Mouse (Mus musculus): ENCODE data around the gene Adgrd1. TPM values are rescaled to one million over a fixed set of nuclear protein-coding genes. Genes with fewer than 3 reads are reported as not detected.

The Adgrd1 gene
- polyA plus RNA-seq, 1 experiment: 3.3 TPM

DNA sequence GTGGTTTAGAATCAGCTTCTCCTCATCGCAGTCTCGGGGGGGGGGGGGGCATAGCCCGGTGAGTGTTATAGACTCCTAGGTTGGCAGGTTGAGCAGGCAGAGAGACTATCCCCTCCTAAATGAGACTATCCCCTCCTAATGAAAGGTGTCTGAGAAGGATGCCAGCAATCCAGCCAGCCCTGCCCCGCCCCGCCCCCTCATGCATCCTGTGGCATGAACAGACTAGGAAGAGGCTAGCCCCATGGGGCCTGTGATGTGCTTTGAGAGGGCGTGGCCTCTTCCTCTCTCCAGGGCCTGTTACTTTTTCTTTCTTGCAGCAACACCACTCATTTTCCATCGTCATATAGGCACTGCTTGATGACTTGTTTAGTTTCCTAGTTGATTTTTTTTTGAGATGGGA is 15.0 kb upstream of the Adgrd1 start:
- WGBS: 86% methylated on average over 7 of the region's 7 CpGs

DNA sequence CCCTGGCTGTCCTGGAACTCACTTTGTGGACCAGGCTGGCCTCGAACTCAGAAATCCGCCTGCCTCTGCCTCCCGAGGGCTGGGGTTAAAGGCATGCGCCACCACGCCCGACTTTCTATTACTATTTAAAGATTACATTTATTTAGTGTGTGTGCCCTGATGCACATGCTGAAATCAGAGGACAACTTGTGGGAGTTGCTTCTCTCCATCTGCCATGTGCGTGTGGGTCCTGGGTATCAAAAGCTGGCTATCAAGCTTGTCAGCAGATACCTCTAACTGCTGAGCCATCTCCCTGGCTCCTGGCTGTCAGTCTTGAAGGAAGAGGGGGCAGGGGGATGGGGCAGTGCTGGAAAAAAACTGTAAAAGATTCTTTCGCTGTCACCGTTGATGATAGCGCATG is 11.4 kb upstream of the Adgrd1 start:
- Histone ChIP-seq H3K27me3 (ENCODE audit: control insufficient read depth, insufficient read depth, low read length) (no peaks in the 10 kb centered on the region), H3K4me1 (replicated peaks; ENCODE audit: control insufficient read depth, insufficient read depth, low read length) (no peaks in the 10 kb centered on the region), H3K36me3 (ENCODE audit: control insufficient read depth, insufficient read depth, low read length) (no peaks in the 10 kb centered on the region), H3K4me3 (ENCODE audit: control insufficient read depth, insufficient read depth, low read length) (no peak overlapping the region), H3K27ac (ENCODE audit: control insufficient read depth, insufficient read depth, low read length) (no peak overlapping the region)
- TF ChIP-seq POLR2A (IDR thresholded peaks at IDR 0.05; ENCODE audit: control insufficient read depth, extremely low read depth, insufficient read depth, low read length, poor library complexity) (no peak), CTCF (IDR thresholded peaks at IDR 0.05; ENCODE audit: borderline replicate concordance, control insufficient read depth, extremely low read depth, insufficient read depth, low read length, poor library complexity) (no peak)
- DNase-seq: no peak
- 96% methylated on average over 10 of the region's 10 CpGs for WGBS

More for the DNA sequence above, 15.0 kb upstream of the Adgrd1 start:
- TF ChIP-seq POLR2A (IDR thresholded peaks at IDR 0.05; ENCODE audit: control insufficient read depth, extremely low read depth, insufficient read depth, low read length, poor library complexity): no peak
- no peak for TF ChIP-seq CTCF (IDR thresholded peaks at IDR 0.05; ENCODE audit: borderline replicate concordance, control insufficient read depth, extremely low read depth, insufficient read depth, low read length, poor library complexity)
- H3K27me3 ChIP-seq (ENCODE audit: control insufficient read depth, insufficient read depth, low read length): no peaks in the 10 kb centered on the region
- peaks cover 3% of the 10 kb centered on the region; the same call in 1 of the 2 replicates for H3K4me1 ChIP-seq (replicated peaks; ENCODE audit: control insufficient read depth, insufficient read depth, low read length)
- no peaks in the 10 kb centered on the region for H3K36me3 ChIP-seq (ENCODE audit: control insufficient read depth, insufficient read depth, low read length)
- no peak overlapping the region for H3K27ac ChIP-seq (ENCODE audit: control insufficient read depth, insufficient read depth, low read length)
- no peak for DNase-seq
- no peak overlapping the region for H3K4me3 ChIP-seq (ENCODE audit: control insufficient read depth, insufficient read depth, low read length)

DNA sequence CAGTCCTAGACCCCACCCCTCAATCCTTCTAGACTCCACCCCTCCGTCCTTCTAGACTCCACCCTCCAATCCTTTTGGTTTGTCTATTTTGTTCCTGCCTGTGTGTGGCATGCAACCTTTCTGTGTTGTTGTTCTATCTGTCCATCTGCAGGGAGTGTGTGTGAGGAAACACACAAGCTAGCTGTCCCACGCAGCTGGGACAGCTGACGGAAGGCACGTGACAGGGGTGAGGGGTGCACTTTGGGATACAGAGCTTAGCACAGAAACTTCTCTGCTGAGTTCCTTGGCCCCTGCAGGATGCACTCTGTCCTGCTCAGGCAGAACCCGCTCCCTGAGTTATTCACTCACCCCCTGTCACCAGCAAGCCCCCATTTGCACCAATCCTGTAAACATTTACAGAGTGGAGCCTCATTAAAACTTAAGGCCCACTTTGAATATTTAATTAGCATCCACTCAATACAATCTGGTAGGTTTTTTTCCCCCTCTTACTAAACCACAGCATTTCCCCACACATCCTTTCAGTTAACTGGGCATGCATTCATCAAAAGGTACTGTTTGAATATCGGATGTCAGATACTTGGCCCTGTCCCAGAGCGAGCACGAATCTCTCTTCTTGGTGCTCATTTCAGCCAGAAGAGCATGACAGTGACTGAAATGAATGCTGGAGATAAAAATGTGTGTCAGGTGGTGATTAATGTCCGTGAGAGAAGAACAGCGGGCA is 4.0 kb upstream of the Adgrd1 start:
- H3K27me3 ChIP-seq (ENCODE audit: control insufficient read depth, insufficient read depth, low read length): no peaks in the 10 kb centered on the region
- WGBS: 9% methylated on average over 10 of the region's 10 CpGs
- peaks cover 7% of the 10 kb centered on the region; the same call in 1 of the 2 replicates for H3K4me1 ChIP-seq (replicated peaks; ENCODE audit: control insufficient read depth, insufficient read depth, low read length)
- H3K36me3 ChIP-seq (ENCODE audit: control insufficient read depth, insufficient read depth, low read length): no peaks in the 10 kb centered on the region
- H3K27ac ChIP-seq (ENCODE audit: control insufficient read depth, insufficient read depth, low read length): no peak overlapping the region
- no peak overlapping the region for H3K4me3 ChIP-seq (ENCODE audit: control insufficient read depth, insufficient read depth, low read length)
- no peak for DNase-seq
- TF ChIP-seq CTCF (IDR thresholded peaks at IDR 0.05; ENCODE audit: borderline replicate concordance, control insufficient read depth, extremely low read depth, insufficient read depth, low read length, poor library complexity) (no peak), POLR2A (IDR thresholded peaks at IDR 0.05; ENCODE audit: control insufficient read depth, extremely low read depth, insufficient read depth, low read length, poor library complexity) (no peak)

DNA sequence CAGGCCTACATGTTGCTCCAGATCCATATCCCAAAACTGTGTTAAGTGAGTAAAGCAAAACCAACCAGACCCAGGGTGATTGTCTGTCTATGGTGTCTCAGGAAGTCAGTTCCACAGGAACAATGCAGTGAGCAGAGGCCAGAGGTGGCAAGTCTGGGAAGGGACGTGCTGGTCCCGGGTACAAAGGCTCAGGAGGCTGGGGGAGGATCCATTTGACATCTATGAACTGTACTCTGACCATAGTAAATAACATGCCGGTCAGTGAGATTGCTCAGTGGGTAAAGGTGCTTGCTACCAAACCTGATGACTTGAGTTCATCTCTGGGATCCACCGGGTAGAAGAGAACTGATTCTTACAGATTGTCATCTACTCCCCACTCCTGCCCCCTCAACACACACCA is 3.4 kb upstream of the Adgrd1 start:
- Histone ChIP-seq H3K4me3 (ENCODE audit: control insufficient read depth, insufficient read depth, low read length) (no peak overlapping the region), H3K4me1 (replicated peaks; ENCODE audit: control insufficient read depth, insufficient read depth, low read length) (peaks cover 7% of the 10 kb centered on the region; the same call in 1 of the 2 replicates), H3K27me3 (ENCODE audit: control insufficient read depth, insufficient read depth, low read length) (no peaks in the 10 kb centered on the region), H3K36me3 (ENCODE audit: control insufficient read depth, insufficient read depth, low read length) (no peaks in the 10 kb centered on the region), H3K27ac (ENCODE audit: control insufficient read depth, insufficient read depth, low read length) (no peak overlapping the region)
- 51% methylated on average over 4 of the region's 4 CpGs for WGBS
- DNase-seq: no peak
- TF ChIP-seq POLR2A (IDR thresholded peaks at IDR 0.05; ENCODE audit: control insufficient read depth, extremely low read depth, insufficient read depth, low read length, poor library complexity) (no peak), CTCF (IDR thresholded peaks at IDR 0.05; ENCODE audit: borderline replicate concordance, control insufficient read depth, extremely low read depth, insufficient read depth, low read length, poor library complexity) (no peak)

DNA sequence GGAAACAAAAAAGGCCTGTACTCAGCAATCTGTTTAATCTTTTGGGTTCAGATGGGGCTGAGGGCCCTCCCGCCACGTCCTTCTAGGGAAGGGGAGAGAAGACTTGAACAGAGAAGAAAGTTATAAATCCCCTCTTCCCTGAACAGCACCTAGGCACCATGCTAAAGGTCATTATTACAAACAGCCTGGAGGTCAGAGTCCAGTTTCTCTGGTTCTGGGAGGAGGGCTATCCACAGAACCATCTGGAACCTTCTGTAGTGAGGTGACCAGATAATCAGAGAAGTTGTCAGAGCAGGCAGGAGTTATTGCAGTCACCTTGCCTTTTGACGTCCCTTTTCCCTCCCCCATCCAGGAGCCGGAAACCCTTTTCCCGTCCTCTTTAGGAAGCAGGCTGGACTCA is 2.3 kb upstream of the Adgrd1 start:
- Histone ChIP-seq H3K4me1 (replicated peaks; ENCODE audit: control insufficient read depth, insufficient read depth, low read length) (peaks cover 7% of the 10 kb centered on the region; the same call in 1 of the 2 replicates), H3K27ac (ENCODE audit: control insufficient read depth, insufficient read depth, low read length) (no peak overlapping the region), H3K27me3 (ENCODE audit: control insufficient read depth, insufficient read depth, low read length) (no peaks in the 10 kb centered on the region), H3K4me3 (ENCODE audit: control insufficient read depth, insufficient read depth, low read length) (no peak overlapping the region), H3K36me3 (ENCODE audit: control insufficient read depth, insufficient read depth, low read length) (no peaks in the 10 kb centered on the region)
- no peak for TF ChIP-seq CTCF (IDR thresholded peaks at IDR 0.05; ENCODE audit: borderline replicate concordance, control insufficient read depth, extremely low read depth, insufficient read depth, low read length, poor library complexity)
- TF ChIP-seq POLR2A (IDR thresholded peaks at IDR 0.05; ENCODE audit: control insufficient read depth, extremely low read depth, insufficient read depth, low read length, poor library complexity): no peak
- WGBS: 76% methylated on average over 5 of the region's 5 CpGs
- DNase-seq: no peak

DNA sequence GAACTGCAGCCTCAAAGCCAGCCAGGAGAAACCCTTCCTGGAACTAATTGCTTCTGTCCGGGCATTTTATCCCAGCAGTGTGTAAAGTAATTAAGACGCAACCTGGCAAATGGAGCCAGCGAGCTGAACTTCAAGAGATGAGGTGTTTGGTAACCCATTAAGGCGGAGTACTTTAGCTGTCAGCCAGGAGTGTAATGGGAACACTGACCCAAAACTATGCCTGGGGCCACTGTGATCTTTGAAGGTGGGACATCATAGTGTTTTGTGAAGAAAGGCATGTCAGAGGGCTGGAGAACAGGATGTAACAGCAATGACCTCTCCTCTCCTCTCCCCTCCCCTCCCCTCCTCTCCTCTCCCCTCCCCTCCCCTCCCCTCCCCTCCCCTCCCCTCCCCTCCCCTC is 7.5 kb downstream of the Adgrd1 start:
- Histone ChIP-seq H3K27me3 (ENCODE audit: control insufficient read depth, insufficient read depth, low read length) (no peaks in the 10 kb centered on the region), H3K4me1 (replicated peaks; ENCODE audit: control insufficient read depth, insufficient read depth, low read length) (no peaks in the 10 kb centered on the region), H3K27ac (ENCODE audit: control insufficient read depth, insufficient read depth, low read length) (no peak overlapping the region), H3K36me3 (ENCODE audit: control insufficient read depth, insufficient read depth, low read length) (no peaks in the 10 kb centered on the region), H3K4me3 (ENCODE audit: control insufficient read depth, insufficient read depth, low read length) (no peak overlapping the region)
- 91% methylated on average over 4 of the region's 4 CpGs for WGBS
- TF ChIP-seq POLR2A (IDR thresholded peaks at IDR 0.05; ENCODE audit: control insufficient read depth, extremely low read depth, insufficient read depth, low read length, poor library complexity) (no peak), CTCF (IDR thresholded peaks at IDR 0.05; ENCODE audit: borderline replicate concordance, control insufficient read depth, extremely low read depth, insufficient read depth, low read length, poor library complexity) (no peak)
- DNase-seq: no peak
